Mouse (Mus musculus) left cerebral cortex, adult 9 months (tissue): ENCODE results near the gene Sart1.
"Not testable (repeated sequence)": the region's sequence is repeated elsewhere in the genome, so short reads cannot be mapped to it uniquely, and the experiment has no call there.

Experiments
- DNase-seq, 2 experiments: peaks; one replicate each; pipeline ENCODE4 v3.0.0; 2022; ENCODE audit warnings: low spot score in 2 of 2

The Sart1 gene

DNA sequence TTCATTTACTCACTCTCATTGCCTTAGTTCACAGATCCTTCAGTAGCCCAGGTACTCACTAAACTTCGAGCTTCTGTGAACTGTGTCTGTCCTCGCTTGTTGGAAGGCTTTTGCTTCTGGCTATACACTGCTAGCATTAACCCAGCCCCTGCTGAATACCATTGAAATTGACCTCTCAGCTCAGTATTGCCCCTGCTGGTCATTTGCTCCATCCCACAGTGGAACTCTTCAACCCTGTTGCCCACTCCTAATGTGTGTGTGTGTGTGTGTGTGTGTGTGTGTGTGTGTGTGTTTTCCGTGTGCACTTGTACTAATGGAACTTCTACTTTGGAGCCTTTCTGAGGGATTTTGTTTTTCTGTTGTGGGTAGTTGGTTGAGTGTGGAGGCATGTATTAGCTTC, 17.6 kb downstream of the Sart1 start:
- no peak for DNase-seq

DNA sequence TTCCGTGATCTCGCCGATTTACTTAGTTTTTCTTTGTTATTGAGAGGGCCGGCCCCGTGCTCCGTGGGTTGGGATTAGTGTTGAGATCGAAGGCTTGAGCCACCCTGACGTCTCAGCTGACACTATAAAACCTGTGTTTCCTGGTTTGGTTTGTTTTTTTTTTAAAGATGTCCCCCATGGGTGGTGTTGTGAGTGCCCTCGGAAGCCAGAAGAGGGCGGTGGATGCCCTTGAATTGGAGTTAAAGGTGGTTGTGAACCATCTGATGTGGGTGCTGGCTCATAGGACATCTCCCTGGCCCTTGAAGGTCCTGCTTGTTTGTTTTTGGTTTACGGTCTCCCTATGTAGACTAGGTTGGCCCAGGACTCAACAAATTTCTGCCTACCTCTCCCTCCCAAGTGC, 21.0 kb downstream of the Sart1 start:
- no peak for DNase-seq

DNA sequence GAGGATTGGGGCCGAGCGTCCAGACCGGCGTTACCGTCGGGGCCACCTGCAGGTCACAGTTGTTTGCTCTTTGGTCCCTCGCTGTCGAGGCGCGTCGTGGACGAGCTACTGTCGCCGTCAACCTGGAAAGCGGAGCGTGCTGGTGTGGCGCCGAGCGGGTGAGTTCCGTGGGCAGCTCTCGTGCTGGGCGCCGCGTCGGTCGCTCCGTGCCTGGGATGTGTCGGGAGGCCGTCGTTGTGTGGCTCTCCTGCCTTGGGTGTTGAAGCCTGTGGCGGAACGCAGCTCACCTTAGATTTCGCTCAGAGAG, 21.5 kb downstream of the Sart1 start, which contains the start of gene Banf1:
Banf1 (minus strand) TSS at position 116 of the 307 bp plus-strand sequence.
- DNase-seq = no peak

DNA sequence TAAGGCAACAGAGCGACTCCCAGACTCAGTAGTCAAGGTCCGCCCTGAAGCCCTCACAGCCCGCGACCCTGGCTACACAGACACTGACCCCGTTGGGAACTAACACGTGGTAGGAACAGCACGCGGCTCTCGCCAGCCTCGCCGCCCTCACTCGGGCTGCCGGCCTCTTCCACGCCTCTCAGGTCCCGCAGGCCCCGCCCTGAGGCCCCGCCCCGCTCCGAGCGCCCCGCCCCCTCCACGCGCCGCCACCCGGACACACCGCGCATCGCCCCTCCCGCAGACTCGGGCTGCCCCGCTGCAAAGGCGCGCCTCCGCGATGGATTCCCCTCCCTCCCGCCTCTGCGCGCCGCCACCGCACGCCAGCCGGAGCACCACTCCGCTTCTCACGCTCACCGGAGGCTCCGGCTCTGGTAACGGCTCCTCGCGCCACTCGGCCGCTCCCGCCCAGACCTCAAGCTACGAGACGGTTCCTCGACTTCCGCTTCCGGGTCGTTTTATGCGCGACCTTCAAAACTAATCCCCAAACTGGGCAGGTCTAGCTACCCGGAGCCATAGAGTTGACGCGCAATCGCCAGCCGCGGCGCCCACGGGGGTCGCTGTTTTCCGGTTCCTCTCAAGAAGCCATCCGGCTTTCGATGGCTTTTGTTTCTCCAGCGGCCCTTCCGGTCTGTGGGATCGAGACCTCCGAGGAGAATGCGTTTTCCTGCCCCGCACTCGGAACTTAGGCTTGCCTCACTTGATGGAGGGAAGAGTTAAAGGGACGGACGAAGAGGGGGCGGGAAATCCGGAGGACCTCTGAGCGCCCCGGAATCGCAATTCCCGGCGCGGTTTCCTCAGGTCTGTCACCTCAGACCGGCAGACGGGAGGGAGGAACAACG, 22.1 kb downstream of the Sart1 start, which contains the start of gene Eif1ad:
Eif1ad (plus strand) TSS at position 567 of the 878 bp plus-strand sequence.
- peak; percentile 88 to 96 for DNase-seq

DNA sequence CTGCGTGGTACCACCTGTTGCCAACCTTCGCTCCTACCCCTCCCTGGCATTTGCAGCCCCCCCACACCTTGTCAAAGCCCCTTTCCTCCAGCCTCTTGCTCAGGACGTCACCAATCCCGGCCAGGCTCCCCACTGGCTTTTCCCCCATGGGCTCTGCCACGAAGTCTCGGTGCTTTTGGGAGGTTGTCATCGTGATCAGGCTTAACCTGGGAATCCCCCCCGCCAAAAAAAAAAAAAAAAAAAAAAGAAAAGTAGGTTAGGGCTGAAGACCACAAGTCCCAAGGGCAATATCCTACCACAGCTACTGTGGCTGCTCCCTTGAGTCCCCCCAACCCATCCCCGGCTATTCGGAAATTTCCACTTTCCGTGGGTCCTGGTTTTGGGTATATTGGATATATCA, 22.8 kb downstream of the Sart1 start:
- no peak for DNase-seq

DNA sequence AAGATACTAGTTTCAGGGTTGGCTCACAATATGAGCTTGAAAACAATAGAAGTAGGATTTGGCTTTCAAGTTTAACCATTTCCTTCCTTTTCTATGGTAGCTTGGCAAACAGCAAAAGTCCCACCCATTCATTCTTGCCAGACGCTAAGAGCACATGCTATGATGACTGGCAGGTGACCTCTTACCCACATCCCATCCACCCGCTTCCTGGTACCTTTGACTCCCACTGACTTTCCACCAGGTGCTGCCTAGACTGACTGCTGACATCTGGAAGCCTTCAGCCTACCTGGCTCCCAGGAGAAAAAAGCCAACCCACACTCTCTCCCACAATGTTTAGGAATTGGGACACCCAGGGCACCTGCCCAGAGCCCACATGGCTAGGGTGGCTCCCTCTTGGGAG, 24.4 kb downstream of the Sart1 start:
- no peak for DNase-seq

DNA sequence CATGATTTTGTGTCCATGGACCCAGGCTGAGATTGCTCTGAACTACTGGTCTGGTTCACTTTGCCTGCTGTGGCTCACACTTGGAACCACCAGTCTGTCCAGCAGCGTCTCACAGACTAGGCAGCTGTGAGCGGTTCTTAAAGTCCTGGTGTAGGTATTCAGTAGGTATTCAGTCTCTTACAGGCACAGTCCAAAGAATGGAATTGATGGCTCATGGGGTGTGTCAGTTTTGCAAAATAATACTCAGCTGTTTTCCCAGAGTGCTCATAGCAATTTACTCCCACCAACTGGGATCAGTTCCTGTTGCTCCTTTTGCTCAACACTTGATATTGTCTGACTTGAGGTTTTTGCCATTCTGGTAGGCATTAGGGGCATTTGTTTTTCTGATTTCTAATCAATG, 26.3 kb downstream of the Sart1 start:
- no peak for DNase-seq

DNA sequence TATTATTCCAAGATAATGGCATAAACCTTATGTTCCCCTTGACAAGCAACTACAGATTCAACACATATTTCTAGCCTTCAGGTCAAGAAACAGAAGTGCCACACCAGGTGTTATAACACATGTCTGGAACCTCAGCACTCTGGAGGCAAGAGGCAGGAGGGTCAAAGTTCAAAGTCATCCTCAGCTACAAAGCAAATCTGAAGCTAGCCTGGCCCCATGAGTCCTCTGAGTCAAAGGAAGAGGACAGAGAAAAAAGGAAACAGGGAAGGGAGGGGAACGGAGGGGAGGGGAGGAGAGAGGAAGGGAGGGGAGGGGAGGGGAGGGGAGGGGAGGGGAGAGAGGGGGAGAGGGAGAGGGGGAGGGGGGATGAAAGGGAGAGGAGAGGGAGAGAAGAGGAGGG, 32.4 kb downstream of the Sart1 start:
- no peak for DNase-seq

DNA sequence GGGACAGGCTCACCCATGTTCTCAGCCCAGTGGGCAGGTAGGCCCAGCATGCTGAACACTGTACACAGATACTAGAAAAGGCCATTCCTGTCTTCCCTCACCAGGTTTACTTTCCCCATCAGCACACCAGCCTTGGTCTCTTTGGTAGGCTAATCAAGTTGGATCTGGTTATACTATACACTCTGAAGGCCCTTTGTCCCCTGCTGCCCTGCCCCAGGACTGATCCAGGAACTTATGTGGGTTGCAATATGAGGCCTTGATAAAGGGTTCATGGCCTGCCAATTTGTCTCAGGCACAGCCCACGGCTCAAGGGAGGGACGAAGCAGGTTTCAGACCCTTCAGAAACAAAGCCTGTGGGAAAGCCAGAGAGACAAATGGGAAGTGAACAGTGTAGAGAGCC, 34.9 kb downstream of the Sart1 start:
- no peak for DNase-seq

DNA sequence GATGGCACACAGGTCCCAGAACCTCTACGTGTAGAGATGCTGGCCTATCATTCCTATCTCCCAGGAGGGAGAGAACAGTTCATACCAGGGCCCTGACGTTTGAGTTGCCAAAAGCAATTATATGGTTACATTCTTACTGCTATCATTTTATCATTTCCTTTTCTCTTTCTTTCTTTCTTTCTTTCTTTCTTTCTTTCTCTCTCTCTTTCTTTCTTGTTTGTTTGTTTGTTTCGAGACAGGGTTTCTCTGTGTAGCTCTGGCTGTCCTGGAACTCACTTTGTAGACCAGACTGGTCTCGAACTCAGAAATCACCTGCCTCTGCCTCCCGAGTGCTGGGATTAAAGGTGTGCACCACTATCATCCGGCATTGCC, 39.0 kb downstream of the Sart1 start, which contains the start of gene Cst6:
Cst6 (minus strand) TSS at position 73 of the 372 bp plus-strand sequence.
- not testable (repeated sequence) for DNase-seq

DNA sequence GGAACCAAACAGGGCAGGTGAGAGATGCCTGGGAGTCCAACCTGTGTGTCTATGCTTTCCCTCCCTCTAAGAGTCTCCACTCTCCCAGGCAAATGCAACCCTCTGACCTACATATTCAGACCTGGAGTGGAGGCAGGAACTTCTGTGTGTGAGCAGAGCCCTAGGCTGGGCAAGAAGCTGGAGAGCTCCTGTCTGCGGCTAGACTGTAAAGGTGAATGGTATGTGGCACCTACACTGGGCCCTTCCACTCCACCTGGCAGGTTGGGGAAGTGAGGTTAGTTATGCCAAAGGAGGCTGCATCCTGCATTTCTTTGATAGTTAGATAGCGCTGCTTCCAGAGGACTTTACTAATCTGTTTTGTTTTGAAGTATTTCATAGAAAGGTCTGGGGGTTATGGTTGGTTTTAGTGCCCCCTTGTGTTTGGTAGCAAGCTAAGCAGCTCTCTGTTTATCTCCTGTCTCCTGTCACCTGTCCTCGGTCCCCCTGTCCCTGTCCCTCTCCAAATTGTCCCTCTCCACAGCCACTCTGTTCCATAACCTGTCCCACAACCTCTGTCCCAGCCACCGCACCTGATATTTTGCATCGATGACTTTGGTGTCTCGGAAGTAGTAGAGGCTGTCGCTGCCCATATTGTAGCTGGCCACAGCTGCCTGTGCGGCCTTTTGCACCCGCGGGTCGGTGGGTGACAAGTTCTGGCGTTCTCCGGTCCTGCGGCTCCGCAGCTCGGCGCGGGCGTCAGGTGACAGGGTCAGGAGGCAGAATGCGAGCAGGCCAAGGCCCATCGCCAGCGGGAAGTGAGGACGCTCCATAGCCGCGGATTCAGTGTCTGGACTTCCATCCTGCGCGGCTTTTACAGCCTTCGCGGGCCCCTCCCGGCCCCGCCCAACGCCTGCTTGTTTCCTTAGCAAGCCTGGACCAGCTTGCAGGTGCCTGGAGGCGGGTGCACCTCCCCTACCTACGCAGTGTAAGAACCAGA, 39.7 kb downstream of the Sart1 start:
- DNase-seq = peak in 1 of 2 experiments; percentile 24

DNA sequence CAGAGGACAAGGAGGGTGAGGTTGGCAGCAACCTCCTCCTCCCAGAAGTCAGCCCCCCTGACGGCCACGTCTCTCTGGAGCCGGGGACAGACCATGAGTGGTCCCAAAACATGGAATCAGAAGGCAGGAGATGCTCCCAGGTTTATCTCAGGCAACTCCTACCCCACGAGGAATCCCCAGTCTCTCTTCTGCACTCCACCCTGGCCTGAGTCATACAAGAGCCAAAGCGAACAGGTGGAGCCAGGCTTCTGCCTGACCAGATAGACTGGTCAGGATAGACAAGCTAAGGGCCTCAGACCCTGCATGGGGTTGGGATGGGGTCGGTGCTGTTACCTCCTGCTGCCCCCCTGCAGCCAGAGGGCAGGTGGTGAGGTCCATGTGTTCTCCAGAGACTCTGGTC, 40.4 kb downstream of the Sart1 start:
- no peak for DNase-seq

DNA sequence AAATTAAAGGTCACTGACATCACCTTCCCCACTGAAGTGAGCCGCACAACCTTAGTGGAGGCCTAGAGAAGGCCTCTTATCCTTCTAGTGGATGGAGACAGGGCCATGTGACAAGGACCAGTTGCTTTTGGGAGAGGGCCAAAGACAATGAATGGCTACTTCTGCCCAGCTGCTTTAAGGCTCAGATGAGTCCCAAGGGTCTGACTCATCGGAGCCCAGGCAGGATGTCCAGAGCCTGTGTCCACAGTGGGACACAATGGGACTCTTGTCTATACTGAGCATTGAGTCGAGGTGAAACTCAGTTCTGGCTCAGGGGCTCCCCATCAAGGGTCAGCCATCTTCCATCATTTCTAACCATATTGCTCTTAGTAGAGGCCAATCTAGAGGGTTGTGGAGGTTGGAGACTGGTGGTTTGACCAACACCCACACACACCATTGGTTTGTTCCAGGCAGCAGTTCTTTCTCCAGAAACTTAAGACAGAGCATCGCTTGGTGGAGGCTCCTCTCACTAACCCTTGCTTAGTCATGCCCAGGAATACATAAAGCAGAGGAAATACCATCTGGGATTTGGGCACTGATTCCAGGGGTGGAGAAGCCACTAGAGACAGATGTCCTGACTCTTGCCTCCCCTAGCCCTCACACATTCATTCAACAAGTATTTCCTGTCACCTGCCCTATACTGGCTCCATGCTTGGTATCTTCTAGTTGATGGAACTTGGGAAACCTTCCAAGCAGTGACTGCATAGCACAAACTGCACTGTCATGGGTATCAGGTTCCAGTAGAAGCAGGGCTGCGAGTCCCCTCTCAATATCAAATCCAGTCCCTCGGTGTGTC, 43.0 kb downstream of the Sart1 start:
- DNase-seq = no peak

DNA sequence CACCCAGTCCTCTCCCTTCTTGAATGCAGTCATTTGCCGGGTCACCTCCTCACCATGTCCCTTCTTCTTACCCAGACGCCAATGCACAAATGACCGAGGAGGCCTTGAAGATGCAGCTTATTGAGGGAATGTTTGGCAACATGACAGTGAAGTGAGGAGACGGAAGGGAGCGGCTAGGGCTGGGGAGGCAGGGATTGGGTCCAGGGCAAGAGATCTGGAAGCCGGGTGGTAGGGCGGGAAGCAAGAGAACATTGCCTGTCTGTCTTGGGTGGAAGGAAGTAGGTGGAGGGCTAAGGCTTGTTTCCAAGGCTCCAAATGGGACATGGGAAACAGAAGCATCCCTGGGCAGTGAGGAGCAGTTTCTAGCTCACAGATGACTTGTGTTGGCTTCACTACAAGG, 47.1 kb downstream of the Sart1 start:
- no peak for DNase-seq

DNA sequence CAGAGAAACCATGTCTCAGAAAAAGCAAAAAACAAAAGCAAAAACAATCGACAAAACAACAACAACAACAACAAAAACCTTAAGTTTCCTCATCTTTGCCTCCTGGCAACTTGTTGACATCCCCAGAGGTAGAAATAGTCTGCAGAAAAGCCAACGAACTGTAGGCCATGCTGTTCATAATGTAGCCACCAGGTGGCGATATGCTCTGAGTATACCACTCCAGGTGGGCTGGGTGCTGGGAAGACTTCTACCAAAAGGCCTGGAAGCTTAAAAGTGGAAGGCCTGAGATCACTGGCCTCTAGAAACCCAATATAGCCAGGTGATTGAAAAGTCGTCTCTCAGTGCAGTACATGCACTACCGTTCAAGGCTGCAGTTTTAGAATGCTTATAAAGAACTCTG, 50.5 kb downstream of the Sart1 start:
- peak; percentile 20 to 85 for DNase-seq

DNA sequence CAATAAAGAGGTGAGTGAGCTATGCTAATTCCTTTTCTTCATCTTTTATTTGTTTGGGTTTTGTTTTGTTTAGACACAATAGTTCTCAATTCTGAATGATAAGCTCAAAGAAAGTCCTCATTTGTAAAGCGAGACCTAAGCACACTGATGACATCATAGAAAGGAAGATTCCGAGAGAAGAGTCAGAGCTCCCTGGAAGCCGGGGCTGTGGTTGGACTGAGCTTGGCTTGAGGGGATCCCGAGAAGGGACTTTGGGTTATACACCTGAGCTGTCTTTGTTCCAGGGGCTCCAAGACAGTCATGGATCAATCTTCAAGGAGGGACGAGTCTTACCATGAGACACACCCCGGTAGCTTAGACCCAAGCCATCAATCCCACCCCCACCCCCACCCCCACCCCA, 53.1 kb downstream of the Sart1 start, which contains the start of gene Catsper1:
Catsper1 (plus strand) TSS at position 301 of the 400 bp plus-strand sequence.
- DNase-seq = no peak

DNA sequence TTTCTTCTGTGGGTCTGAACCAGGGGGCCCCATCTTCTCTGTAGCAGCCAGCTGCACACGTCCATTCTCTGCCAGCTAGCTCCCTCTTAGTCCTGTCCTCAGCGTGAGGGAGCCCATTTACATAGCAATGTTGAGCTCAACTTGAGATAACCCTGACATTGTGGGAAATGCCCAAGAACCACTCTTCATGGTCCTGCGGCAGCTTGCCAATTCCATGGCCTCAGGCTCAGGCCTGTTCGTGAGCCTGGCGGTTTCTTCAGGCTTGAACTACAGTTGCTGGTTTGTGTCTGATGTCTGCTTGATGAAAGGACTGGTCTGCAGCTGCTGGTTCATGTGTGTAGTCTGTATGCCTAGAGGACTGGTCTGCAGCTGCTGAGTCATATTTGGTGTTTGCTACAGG, 53.8 kb downstream of the Sart1 start:
- no peak for DNase-seq

DNA sequence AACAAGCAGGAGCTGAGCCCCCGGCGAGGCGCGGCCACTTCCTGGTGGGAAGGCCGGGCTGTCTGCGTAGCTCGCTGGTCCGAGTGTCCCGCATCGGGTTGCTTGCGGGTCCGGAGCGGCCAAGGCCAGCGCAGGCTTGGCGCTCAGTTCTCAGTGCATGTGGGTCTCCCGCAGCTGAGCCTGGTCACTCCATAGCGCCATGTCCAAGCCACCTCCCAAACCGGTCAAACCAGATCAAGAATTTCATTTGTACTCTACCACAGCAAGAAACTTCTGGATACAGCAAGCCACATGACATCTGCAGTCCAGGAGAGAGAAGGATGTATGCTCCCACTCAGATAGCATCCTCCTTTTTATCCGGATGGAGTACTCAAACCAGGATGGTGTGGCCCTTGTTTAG, 60.5 kb downstream of the Sart1 start:
- no peak for DNase-seq
